Mouse (Mus musculus) stomach, adult 2 months (tissue): ENCODE results near the gene Zfp811. TPM values are rescaled to one million over a fixed set of nuclear protein-coding genes. Genes with fewer than 3 reads are reported as not detected.

ENCODE experiments used
- polyA plus RNA-seq: library from polyadenylated mRNA; depleted of rRNA; stranded (reverse); fragments of >200 nt; gene quantifications from 2 replicates; pipeline ENCODE4 v1.2.3, GENCODE M21; 2012; rRNA removed

Zfp811 gene
- polyA plus RNA-seq: 0.03 and 0.04 TPM in 2 replicates

GRCm38 (mm10) chr17:32809544-32810374, at the start of gene Zfp811:
Zfp811 (minus strand) TSS chr17:32809931.

GRCm38 (mm10) chr17:32829540-32830417, 20.0 kb upstream of the Zfp811 start, which contains the start of gene Zfp799:
Zfp799 (minus strand) TSS chr17:32830261.

GRCm38 (mm10) chr17:32788094-32788559, 21.6 kb downstream of the Zfp811 start, which contains the start of gene Zfp871:
Zfp871 (minus strand) TSS chr17:32788287.

Other genes starting within 250 kb of the Zfp811 start
- 0.03 TPM in 1 of 2 replicates, not detected in the other for gene Cyp4f37, start 188.6 kb downstream of the Zfp811 start, polyA plus RNA-seq
- 0.08 and 0.14 TPM in 2 replicates for gene Cyp4f40, start 151.0 kb downstream of the Zfp811 start, polyA plus RNA-seq
- gene Cyp4f15, start 124.3 kb downstream of the Zfp811 start, polyA plus RNA-seq: 0.17 and 0.59 TPM in 2 replicates
- 1.2 and 2.9 TPM in 2 replicates for gene Zfp871, start 21.6 kb downstream of the Zfp811 start, polyA plus RNA-seq
- 0.49 and 0.54 TPM in 2 replicates for gene Zfp799, start 20.3 kb upstream of the Zfp811 start, polyA plus RNA-seq
- 0.08 and 0.13 TPM in 2 replicates for gene Zfp870, start 81.7 kb upstream of the Zfp811 start, polyA plus RNA-seq
- gene Cyp4f14, start 107.4 kb upstream of the Zfp811 start, polyA plus RNA-seq: 0.14 and 0.17 TPM in 2 replicates
- gene Cyp4f13, start 137.5 kb upstream of the Zfp811 start, polyA plus RNA-seq: 26.1 and 29.8 TPM in 2 replicates
- gene Zfp472, start 155.9 kb upstream of the Zfp811 start, polyA plus RNA-seq: 0.09 and 0.18 TPM in 2 replicates
- 0.12 and 0.41 TPM in 2 replicates for gene Zfp952, start 183.2 kb upstream of the Zfp811 start, polyA plus RNA-seq
- gene Zfp763, start 223.5 kb upstream of the Zfp811 start, polyA plus RNA-seq: 0.03 TPM in 1 of 2 replicates, not detected in the other